Mouse (Mus musculus) ES-E14 (cell line): ENCODE data around the gene Ctnna3.

Experiments used
- CHD2 ChIP-seq: IDR thresholded peaks from 2 replicates; pipeline ENCODE4 v1.6.1; 2014; ENCODE audit warnings: mild to moderate bottlenecking, low read depth, low read length, inconsistent platforms
- HCFC1 ChIP-seq: IDR thresholded peaks from 2 replicates; pipeline ENCODE4 v1.6.1; 2012; ENCODE audit warnings: low read length, inconsistent platforms, borderline replicate concordance; ENCODE audit not compliant: insufficient read depth

- TF ChIP-seq CHD2 (no peak), HCFC1 (no peak)
These were observed 102.5 kb downstream of the Ctnna3 start for GRCm38 (mm10) chr10:63532381-63532780.
